Mouse (Mus musculus) ES-Bruce4 (cell line): ENCODE measurements at regions not wholly inside any gene's neighbourhood (a gene's known extent, or its start where the extent isn't known, plus 50 kb on each side); places are given as distances from the start of the nearest gene placed in this dataset.

ENCODE experiments used
- H3K27ac ChIP-seq: 2 replicates; pipeline ENCODE4 v1.5.1; 2012; ENCODE audit warnings: low read length, inconsistent platforms; ENCODE audit not compliant: insufficient read depth
- H3K27me3 ChIP-seq: 2 replicates; pipeline ENCODE4 v1.6.1; 2012; ENCODE audit warnings: mild to moderate bottlenecking, low read length, inconsistent platforms; ENCODE audit not compliant: control insufficient read depth, poor library complexity, insufficient read depth, severe bottlenecking
- H3K36me3 ChIP-seq: 2 replicates; pipeline ENCODE4 v1.6.1; 2012; ENCODE audit warnings: inconsistent platforms, mild to moderate bottlenecking, low read length, moderate library complexity; ENCODE audit not compliant: control insufficient read depth, poor library complexity, insufficient read depth, severe bottlenecking
- H3K4me1 ChIP-seq: one replicate; pipeline ENCODE4 v1.8.1; 2011; ENCODE audit warnings: low read length; ENCODE audit not compliant: control insufficient read depth, insufficient read depth
- H3K4me3 ChIP-seq: 2 replicates; pipeline ENCODE4 v1.5.1; 2011; ENCODE audit warnings: low read depth, mild to moderate bottlenecking, low read length
- H3K9ac ChIP-seq: 2 replicates; pipeline ENCODE4 v1.6.1; 2012; ENCODE audit warnings: low read depth, mild to moderate bottlenecking, inconsistent platforms; ENCODE audit not compliant: poor library complexity, severe bottlenecking
- H3K9me3 ChIP-seq: replicated peaks from 2 replicates; pipeline ENCODE4 v1.6.1; 2012; ENCODE audit warnings: mild to moderate bottlenecking, low read length, inconsistent platforms; ENCODE audit not compliant: control insufficient read depth, poor library complexity, insufficient read depth, severe bottlenecking
- CTCF ChIP-seq: IDR thresholded peaks from one replicate; pipeline ENCODE4 v1.8.1; 2011; ENCODE audit warnings: low read depth, low read length
- EP300 ChIP-seq: IDR thresholded peaks from 2 replicates; pipeline ENCODE4 v1.6.1; 2011; ENCODE audit warnings: low read depth, low read length; ENCODE audit not compliant: insufficient read depth
- POLR2A ChIP-seq: IDR thresholded peaks from one replicate; pipeline ENCODE4 v1.8.1; 2011; ENCODE audit warnings: low read length; ENCODE audit not compliant: insufficient read depth

- no peak for TF ChIP-seq EP300
- TF ChIP-seq POLR2A, result no peak
- no peak for TF ChIP-seq CTCF
- H3K9me3 ChIP-seq, result no peaks in the 10 kb centered on the region
- no peaks in the 10 kb centered on the region for H3K36me3 ChIP-seq
- no peak overlapping the region for H3K27ac ChIP-seq
- no peak overlapping the region for H3K9ac ChIP-seq
- no peaks in the 10 kb centered on the region for H3K4me1 ChIP-seq
- H3K4me3 ChIP-seq, result no peak overlapping the region
- H3K27me3 ChIP-seq, result no peaks in the 10 kb centered on the region
Measured at GRCm38 (mm10) chr8:93627626-93628025, 92.0 kb upstream of the Ces5a start.

DNA sequence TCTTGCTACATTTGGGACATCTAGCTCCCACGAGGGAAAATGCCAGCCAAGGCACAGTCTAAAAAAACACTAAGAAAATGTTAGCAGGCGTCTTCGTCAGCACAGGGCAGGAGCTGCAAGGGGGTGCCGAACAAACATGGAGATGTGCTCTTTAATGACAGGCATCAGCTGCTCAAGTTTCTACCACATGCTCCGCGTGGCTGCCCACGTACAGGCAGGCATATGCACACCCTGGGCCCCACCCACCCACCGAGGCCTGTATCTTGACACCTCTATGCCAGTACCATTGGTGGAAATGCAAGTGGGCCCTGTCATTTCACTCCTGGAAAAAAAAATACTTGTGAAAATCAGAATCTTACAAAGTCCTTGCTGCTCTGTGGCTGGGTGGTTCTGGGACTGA, 97.3 kb upstream of the Ces5a start:
- no peaks in the 10 kb centered on the region for H3K27me3 ChIP-seq
- H3K9me3 ChIP-seq, result no peaks in the 10 kb centered on the region
- no peaks in the 10 kb centered on the region for H3K36me3 ChIP-seq
- no peak overlapping the region for H3K27ac ChIP-seq
- H3K9ac ChIP-seq, result no peak overlapping the region
- H3K4me3 ChIP-seq, result no peak overlapping the region
- no peak for TF ChIP-seq CTCF
- TF ChIP-seq POLR2A, result no peak
- no peak for TF ChIP-seq EP300
- H3K4me1 ChIP-seq, result no peaks in the 10 kb centered on the region

DNA sequence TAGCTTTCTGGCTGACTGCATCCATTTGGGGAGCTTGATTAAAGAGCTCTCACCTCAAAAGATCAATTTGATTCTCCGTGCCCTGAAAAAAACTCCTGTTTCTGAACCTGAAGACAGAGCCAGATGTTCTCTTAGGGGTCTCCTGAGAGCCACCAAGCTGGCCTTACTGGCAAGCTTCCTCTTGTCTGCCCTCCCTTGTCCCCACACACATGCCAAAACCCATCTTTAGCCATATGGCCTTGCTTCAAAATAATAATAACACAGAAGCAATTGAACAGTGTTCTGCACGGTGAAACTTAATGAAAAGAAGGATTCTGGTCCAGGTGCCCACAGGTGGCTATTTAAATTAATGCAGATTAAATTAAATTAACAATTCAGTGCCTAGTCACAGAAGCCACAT, 107.1 kb upstream of the Ces5a start:
- TF ChIP-seq EP300 (no peak), POLR2A (no peak), CTCF (no peak)
- H3K27ac ChIP-seq, result no peak overlapping the region
- no peaks in the 10 kb centered on the region for H3K9me3 ChIP-seq
- H3K27me3 ChIP-seq, result no peaks in the 10 kb centered on the region
- H3K9ac ChIP-seq, result no peak overlapping the region
- H3K4me1 ChIP-seq, result no peaks in the 10 kb centered on the region
- no peaks in the 10 kb centered on the region for H3K36me3 ChIP-seq
- no peak overlapping the region for H3K4me3 ChIP-seq

DNA sequence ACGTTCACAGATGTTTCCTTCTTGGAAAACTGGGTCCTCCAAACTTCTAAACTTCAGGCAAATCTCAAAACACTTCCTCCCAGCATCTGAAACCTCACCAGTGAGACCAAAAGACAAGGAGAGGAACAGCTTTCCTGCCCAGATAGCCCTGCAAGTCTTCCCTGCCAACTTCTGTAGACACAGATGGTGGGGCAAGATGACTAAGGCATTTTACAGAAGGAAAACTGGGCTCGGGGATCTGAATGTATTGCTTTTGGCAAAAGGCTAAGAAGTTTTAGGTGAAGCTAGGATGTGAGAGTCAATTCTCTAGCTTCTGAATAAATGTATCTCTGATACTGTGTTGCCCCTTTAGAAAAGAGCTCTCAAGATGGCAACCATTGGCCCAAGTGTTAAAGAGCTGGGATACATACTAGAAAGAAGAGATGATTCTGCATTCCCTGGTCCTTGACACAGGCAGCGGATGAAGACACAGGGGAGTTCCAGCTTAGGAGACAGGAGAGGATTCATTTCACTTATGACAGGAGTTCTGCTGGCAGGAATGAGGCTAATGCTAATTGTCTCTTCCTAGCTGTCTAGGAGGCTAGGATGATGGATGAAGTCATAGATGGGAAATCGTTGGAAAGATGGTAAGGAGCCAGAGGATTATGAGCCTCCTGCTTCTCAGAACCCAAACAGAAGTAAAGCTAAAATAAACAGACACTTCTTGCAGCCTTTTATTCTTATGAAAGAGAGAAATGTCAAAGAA, 108.0 kb upstream of the Ces5a start:
- H3K9ac ChIP-seq, result no peak overlapping the region
- no peaks in the 10 kb centered on the region for H3K9me3 ChIP-seq
- no peaks in the 10 kb centered on the region for H3K4me1 ChIP-seq
- no peaks in the 10 kb centered on the region for H3K27me3 ChIP-seq
- TF ChIP-seq EP300 (no peak), CTCF (no peak), POLR2A (no peak)
- no peaks in the 10 kb centered on the region for H3K36me3 ChIP-seq
- H3K27ac ChIP-seq, result no peak overlapping the region
- no peak overlapping the region for H3K4me3 ChIP-seq

- H3K27ac ChIP-seq, result no peak overlapping the region
- TF ChIP-seq POLR2A (no peak), CTCF (no peak), EP300 (no peak)
Measured at GRCm38 (mm10) chr8:93653421-93653820, 117.8 kb upstream of the Ces5a start.

DNA sequence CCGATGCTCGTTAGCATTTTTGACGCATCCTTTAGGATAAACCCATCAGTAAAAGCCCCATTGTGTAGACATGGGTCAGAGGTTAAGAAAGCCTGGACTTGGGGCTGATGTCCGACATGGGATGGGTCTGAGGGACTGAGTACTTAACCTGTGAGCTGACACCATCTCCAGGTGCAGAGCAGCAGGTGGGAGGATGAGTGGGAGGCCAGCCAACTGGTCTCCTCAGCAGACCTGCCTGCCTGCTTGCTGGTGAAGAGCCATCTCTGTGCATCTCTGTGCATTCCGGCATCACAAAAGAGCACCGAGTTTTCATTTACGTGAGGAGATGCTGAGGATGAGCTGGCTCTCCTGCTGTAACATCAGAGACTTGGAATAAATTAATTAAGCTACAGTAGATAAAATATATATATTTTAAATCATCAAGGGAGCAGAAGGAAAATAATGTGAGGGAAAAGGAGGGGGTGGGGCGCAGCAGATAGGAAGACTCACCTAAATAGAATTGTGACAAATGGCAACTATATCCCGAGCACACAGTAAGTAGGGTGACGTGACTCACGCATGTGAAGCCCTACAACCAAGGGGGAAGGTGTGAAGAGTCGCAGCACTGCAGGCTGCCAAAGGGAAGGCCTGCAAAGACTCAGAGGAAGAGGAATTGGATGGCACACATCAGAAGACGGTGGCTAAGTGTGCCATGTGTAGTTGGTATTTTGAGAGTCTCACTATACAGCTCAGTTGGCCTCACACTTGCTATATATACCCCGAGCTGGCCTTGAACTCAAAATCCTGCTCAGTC, 118.5 kb upstream of the Ces5a start:
- TF ChIP-seq CTCF, result no peak
- TF ChIP-seq EP300, result no peak
- no peak for TF ChIP-seq POLR2A

More at GRCm38 (mm10) chr8:93653421-93653820, 117.8 kb upstream of the Ces5a start:
- H3K4me3 ChIP-seq, result no peak overlapping the region
- no peak overlapping the region for H3K9ac ChIP-seq
- no peaks in the 10 kb centered on the region for H3K4me1 ChIP-seq
- H3K27me3 ChIP-seq, result no peaks in the 10 kb centered on the region; the same call in 1 of the 2 replicates
- no peaks in the 10 kb centered on the region for H3K36me3 ChIP-seq
- no peaks in the 10 kb centered on the region; the same call in 1 of the 2 replicates for H3K9me3 ChIP-seq

More for the DNA sequence above, 118.5 kb upstream of the Ces5a start:
- H3K9me3 ChIP-seq, result no peaks in the 10 kb centered on the region; the same call in 1 of the 2 replicates
- H3K4me3 ChIP-seq, result no peak overlapping the region
- no peak overlapping the region for H3K27ac ChIP-seq
- no peaks in the 10 kb centered on the region; the same call in 1 of the 2 replicates for H3K27me3 ChIP-seq
- H3K4me1 ChIP-seq, result no peaks in the 10 kb centered on the region
- no peaks in the 10 kb centered on the region for H3K36me3 ChIP-seq
- H3K9ac ChIP-seq, result no peak overlapping the region
